Mouse (Mus musculus) myocyte (in vitro differentiated cells): ENCODE measurements around the gene Scn11a.

ENCODE experiments used
- E2F4 ChIP-seq: IDR thresholded peaks from one replicate; pipeline ENCODE4 v1.6.1; 2011; ENCODE audit warnings: mild to moderate bottlenecking, control low read depth, moderate library complexity; ENCODE audit not compliant: insufficient read depth
- MAX ChIP-seq: IDR thresholded peaks from one replicate; pipeline ENCODE4 v1.6.1; 2011; ENCODE audit warnings: low read depth, mild to moderate bottlenecking, control low read depth
- POLR2A ChIP-seq: IDR thresholded peaks from one replicate; pipeline ENCODE4 v1.6.1; 2011; ENCODE audit warnings: low read depth, mild to moderate bottlenecking, control low read depth, moderate library complexity; ENCODE audit not compliant: insufficient read length
- POLR2AphosphoS2 ChIP-seq: IDR thresholded peaks from one replicate; pipeline ENCODE4 v1.6.1; 2011; ENCODE audit warnings: low read depth, control low read depth; ENCODE audit not compliant: insufficient read length

DNA sequence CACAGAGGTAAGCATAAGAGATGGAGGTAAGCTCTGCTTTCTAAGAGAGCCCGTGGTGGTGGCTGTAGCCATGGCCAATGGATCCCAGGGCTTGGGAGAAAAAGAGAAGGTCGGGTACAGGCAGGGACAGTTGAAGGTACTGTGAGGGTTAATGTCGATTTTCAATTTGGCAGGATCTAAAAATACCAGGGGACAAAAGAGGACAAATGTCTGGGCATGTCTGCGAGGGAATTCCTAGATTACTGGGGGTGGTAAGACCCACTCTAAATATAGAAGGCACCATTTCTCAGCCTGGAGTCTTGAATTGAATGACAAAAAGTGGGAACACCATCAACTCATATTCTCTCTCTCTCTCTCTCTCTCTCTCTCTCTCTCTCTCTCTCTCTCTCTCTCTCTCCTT is 30.8 kb downstream of the Scn11a start:
- TF ChIP-seq POLR2A (no peak), E2F4 (no peak), MAX (no peak), POLR2AphosphoS2 (no peak)
